Mouse (Mus musculus) forebrain, embryonic 14.5 days (tissue): ENCODE data around the gene Prss44. TPM values are rescaled to one million over a fixed set of nuclear protein-coding genes. Genes with fewer than 3 reads are reported as not detected.
"Not testable (repeated sequence)": the region's sequence is repeated elsewhere in the genome, so short reads cannot be mapped to it uniquely, and the experiment has no call there.

ENCODE experiments used
- ATAC-seq: fragments of 200-750 bp; cut with Nextera tagmentation; 2 replicates; pipeline ENCODE4 v1.8.0; 2017; ENCODE audit warnings: mild to moderate bottlenecking, moderate library complexity
- DNase-seq: peaks from one replicate; pipeline ENCODE4 v3.0.0-alpha.2; 2015; ENCODE audit warnings: low spot score
- H3K27ac ChIP-seq: fragments of 300-500 bp; sonication (generic); 2 replicates; pipeline ENCODE4 v1.5.1; 2014; ENCODE audit warnings: low read depth, mild to moderate bottlenecking, control low read depth, low read length, moderate library complexity
- H3K27me3 ChIP-seq: fragments of 300-500 bp; sonication (generic); replicated peaks from 2 replicates; pipeline ENCODE4 v1.6.1; 2014; ENCODE audit warnings: low read length, control low read depth, mixed read lengths; ENCODE audit not compliant: control insufficient read depth, insufficient read depth
- H3K36me3 ChIP-seq: fragments of 300-500 bp; sonication (generic); 2 replicates; pipeline ENCODE4 v1.6.1; 2014; ENCODE audit warnings: low read length, control low read depth; ENCODE audit not compliant: control insufficient read depth, insufficient read depth
- H3K4me1 ChIP-seq: fragments of 300-500 bp; sonication (generic); 2 replicates; pipeline ENCODE4 v1.6.1; 2014; ENCODE audit warnings: antibody characterized with exemption, low read length, control low read depth; ENCODE audit not compliant: control insufficient read depth, insufficient read depth
- H3K4me2 ChIP-seq: fragments of 300-500 bp; sonication (generic); 2 replicates; pipeline ENCODE4 v1.6.1; 2014; ENCODE audit warnings: mild to moderate bottlenecking, control low read depth, low read length
- H3K4me3 ChIP-seq: fragments of 300-500 bp; sonication (generic); 2 replicates; pipeline ENCODE4 v1.5.1; 2014; ENCODE audit warnings: low read depth, low read length, control low read depth
- H3K9ac ChIP-seq: fragments of 300-500 bp; sonication (generic); 2 replicates; pipeline ENCODE4 v1.6.1; 2014; ENCODE audit warnings: mild to moderate bottlenecking, low read length, control low read depth, moderate library complexity
- H3K9me3 ChIP-seq: fragments of 300-500 bp; sonication (generic); replicated peaks from 2 replicates; pipeline ENCODE4 v1.6.1; 2016; ENCODE audit warnings: low read length, control low read depth, mixed read lengths; ENCODE audit not compliant: control insufficient read depth
- WGBS: fragments of 180-500 bp; shearing (Covaris S2); extraction: QIAGEN DNeasy Blood & Tissue Kit; methylation state at CpG from one replicate; pipeline ENCODE4 v1.1.7; 2014; 5-methylcytosine and 5-hydroxymethylcytosine counted together
- polyA plus RNA-seq: library from polyadenylated mRNA; unstranded; fragments of >200 nt; fragmentation: Nextera tagmentation; extraction: Ambion mirVana; gene quantifications from 2 replicates; pipeline ENCODE4 v1.2.1, GENCODE M21; 2014

The Prss44 gene
- polyA plus RNA-seq, 1 experiment from 2014 or later = not detected

DNA sequence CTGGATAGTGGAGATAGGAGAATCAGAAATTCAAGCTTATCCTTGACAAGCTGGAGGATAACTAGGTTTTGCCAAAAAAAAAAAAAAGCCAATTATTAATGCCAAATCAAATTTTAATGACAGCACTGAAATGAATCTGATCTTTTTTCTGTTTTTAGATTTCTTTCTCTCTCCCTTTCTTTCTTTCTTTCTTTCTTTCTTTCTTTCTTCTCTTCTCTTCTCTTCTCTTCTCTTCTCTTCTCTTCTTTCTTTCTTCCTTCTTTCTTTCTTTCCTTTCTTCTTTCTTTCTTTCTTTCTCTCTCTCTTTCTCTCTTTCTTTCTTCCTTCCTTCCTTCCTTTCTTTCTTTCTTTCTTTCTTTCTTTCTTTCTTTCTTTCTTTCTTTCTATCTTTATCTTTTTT, 6.8 kb downstream of the Prss44 start:
- H3K27me3 ChIP-seq, H3K4me1 ChIP-seq, H3K36me3 ChIP-seq, H3K9ac ChIP-seq, ATAC-seq, H3K9me3 ChIP-seq, DNase-seq, H3K4me3 ChIP-seq, H3K27ac ChIP-seq, H3K4me2 ChIP-seq: not testable (repeated sequence)

DNA sequence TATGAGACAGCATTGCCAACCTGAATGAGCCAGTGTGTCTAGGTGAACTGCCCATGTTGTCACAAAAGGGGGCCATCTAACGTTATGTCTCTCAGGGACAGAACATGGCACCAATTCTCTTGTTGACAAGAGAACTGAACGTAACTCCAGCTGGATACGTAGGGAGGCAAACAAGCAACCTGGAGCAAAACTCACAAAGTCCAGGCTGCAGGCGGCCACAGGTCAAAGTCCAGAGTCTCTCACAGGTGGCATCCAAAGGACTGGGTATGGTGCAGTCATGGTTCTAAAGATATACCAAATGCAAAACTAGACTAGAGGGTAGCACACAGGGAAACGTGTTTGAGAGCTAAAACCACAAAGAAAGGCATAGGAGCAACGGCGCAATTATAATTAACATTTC, 7.6 kb downstream of the Prss44 start:
- Histone ChIP-seq H3K36me3 (no peaks in the 10 kb centered on the region), H3K27ac (no peak overlapping the region), H3K9ac (no peak overlapping the region), H3K27me3 (no peaks in the 10 kb centered on the region), H3K9me3 (no peaks in the 10 kb centered on the region), H3K4me3 (no peak overlapping the region), H3K4me2 (no peak overlapping the region), H3K4me1 (no peaks in the 10 kb centered on the region)
- 85% methylated on average over 7 of the region's 7 CpGs for WGBS
- ATAC-seq (no peak), DNase-seq (no peak)

DNA sequence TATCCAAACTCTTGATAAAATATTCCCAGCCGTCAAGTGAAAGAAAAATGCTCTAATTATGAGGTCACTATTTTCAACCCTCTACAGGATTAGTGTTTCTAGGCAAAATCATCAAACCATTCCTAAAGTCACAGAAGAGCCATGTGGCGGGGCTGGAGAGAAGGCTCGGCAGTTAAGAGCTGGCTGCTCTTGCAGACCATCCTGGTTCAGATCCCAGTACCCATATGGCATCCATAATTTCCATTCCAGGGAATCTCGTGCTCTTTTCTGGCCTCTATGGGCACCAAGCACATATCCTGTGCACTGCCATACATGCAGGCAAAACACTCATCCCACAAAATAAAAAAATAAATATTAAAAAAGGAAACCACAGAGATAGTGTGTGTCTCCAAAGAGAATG, 11.6 kb downstream of the Prss44 start:
- Histone ChIP-seq H3K27ac (no peak overlapping the region), H3K27me3 (no peaks in the 10 kb centered on the region), H3K4me1 (no peaks in the 10 kb centered on the region), H3K36me3 (no peaks in the 10 kb centered on the region), H3K4me3 (no peak overlapping the region), H3K9me3 (no peaks in the 10 kb centered on the region), H3K4me2 (no peak overlapping the region), H3K9ac (no peak overlapping the region)
- no peak for ATAC-seq
- DNase-seq = no peak
- 78% methylated on average over 4 of the region's 4 CpGs for WGBS

DNA sequence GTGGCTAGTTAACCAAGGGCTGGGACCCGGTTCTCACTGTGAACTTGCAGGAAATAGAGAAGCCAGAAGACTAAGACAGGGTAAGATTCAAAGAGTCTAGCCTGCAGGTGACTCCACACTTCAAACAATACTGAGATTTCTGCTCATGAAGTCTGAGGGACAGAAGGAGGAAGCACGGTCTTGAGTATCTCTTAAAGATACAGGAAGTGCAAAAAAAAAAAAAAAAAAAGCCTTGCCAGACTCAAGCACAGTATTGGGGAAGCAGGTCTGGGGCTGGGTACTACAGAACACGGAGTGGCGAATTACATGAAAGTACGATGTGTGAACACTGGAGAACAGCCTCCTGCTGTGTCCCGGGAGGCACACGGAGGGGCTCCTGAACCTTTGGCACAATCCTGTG, 12.0 kb downstream of the Prss44 start:
- Histone ChIP-seq H3K4me1 (no peaks in the 10 kb centered on the region), H3K9ac (no peak overlapping the region), H3K36me3 (no peaks in the 10 kb centered on the region), H3K27ac (no peak overlapping the region), H3K9me3 (no peaks in the 10 kb centered on the region), H3K4me2 (no peak overlapping the region), H3K27me3 (no peaks in the 10 kb centered on the region), H3K4me3 (no peak overlapping the region)
- no peak for DNase-seq
- ATAC-seq = no peak
- WGBS = 76% methylated on average over 7 of the region's 7 CpGs

DNA sequence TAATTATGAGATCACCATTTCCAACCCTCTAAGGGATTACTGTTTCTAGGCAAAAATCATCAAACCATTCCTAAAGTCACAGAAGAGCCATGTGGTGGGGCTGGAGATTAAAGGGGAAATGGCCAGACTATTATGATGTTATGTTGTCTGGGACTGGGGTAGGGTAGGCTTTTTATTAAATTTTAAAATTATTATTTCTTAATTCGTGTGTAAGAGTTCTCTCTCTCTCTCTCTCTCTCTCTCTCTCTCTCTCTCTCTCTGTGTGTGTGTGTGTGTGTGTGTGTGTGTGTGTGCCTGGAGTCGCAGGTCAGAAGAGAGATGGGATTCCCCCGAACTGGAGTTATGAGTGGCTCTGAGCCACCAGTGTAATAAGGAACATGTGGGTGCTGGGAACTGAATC, 12.6 kb downstream of the Prss44 start, which contains the start of gene Prss43:
TSS of gene Prss43 (plus strand) at position 301 of the 400 bp plus-strand sequence.
- Histone ChIP-seq H3K27me3 (no peaks in the 10 kb centered on the region), H3K36me3 (no peaks in the 10 kb centered on the region), H3K4me1 (no peaks in the 10 kb centered on the region), H3K4me2 (no peak within 1 kb of the TSS), H3K9ac (no peak within 1 kb of the TSS), H3K4me3 (no peak within 1 kb of the TSS), H3K9me3 (no peaks in the 10 kb centered on the region), H3K27ac (no peak within 1 kb of the TSS)
- WGBS = 84% methylated on average over 3 of the region's 3 CpGs
- ATAC-seq (no peak), DNase-seq (no peak)

DNA sequence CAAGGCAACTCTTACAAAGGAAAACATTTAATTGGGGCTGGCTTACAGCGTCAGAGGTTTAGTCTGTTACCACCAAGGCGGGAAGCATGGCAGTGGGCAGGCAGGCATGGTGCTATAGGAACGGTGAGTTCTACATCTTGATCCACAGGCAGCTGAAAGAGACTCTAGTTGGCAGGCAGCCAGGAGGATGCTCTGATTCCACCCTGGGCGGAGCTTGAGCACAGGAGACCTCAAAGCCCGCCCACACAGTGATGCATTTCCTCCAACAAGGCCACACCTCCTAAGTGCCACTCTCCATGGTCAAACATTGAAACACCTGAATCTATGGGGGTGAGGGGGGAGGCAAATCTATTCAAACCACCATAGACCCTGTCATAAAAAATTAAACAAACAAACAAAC, 19.2 kb downstream of the Prss44 start:
- DNase-seq (peak; percentile 8), ATAC-seq (no peak)
- no peaks in the 10 kb centered on the region for H3K9me3 ChIP-seq
- 69% methylated on average over 5 of the region's 5 CpGs for WGBS
- H3K4me2 ChIP-seq = no peak overlapping the region
- no peak overlapping the region for H3K27ac ChIP-seq
- H3K4me3 ChIP-seq = no peak overlapping the region
- no peak overlapping the region for H3K9ac ChIP-seq
- H3K4me1 ChIP-seq = no peaks in the 10 kb centered on the region
- H3K36me3 ChIP-seq = no peaks in the 10 kb centered on the region
- no peaks in the 10 kb centered on the region for H3K27me3 ChIP-seq

DNA sequence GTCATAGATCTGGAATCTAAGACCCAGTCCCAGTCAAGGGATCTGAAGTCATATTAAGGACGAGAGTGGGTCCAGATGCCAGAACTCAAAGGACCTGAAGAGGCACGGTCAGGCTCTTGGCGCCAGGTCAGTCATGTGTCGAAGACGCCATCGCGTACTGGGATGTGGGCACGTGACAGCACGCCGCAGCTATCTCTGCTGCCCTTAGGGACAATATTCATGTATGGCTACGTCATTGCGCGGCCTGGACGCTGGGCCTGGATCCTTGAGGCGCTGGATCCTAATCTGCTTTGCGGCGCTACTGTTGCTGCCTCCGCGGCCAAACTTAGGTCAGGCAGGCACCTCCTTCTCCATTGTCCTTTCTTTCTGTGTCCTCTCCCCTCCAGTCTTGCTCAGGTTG, 20.6 kb downstream of the Prss44 start, which contains the start of gene Prss45:
TSS of gene Prss45 (plus strand) at position 178 of the 400 bp plus-strand sequence.
- Histone ChIP-seq H3K27ac (no peak within 1 kb of the TSS), H3K4me1 (no peaks in the 10 kb centered on the region)

DNA sequence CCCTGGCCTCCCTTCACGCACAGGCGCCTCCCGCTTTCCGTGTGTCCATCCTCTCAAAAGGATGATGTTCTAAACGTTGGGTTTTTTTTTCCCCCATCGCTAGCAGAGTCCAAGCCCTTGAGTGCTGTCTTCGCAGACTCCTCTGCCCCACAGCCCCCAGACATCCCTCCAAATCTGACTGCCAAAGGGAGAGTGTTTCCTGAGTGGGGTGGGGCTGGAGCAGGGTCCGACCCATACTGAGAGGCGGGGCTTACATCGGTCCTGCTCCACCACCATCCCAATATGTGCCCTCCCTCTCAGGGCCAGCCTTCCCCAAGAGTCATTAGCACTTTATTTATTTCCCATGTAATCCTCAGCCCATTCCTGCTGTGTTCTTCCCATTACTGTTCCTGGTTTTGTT, 21.2 kb downstream of the Prss44 start:
- 40% methylated on average over 10 of the region's 10 CpGs for WGBS
- Histone ChIP-seq H3K27me3 (no peaks in the 10 kb centered on the region), H3K9ac (no peak overlapping the region), H3K4me2 (no peak overlapping the region), H3K9me3 (no peaks in the 10 kb centered on the region), H3K36me3 (no peaks in the 10 kb centered on the region), H3K4me3 (no peak overlapping the region), H3K27ac (no peak overlapping the region), H3K4me1 (no peaks in the 10 kb centered on the region)
- ATAC-seq = no peak
- no peak for DNase-seq

More for the DNA sequence above, 20.6 kb downstream of the Prss44 start, which contains the start of gene Prss45:
- no peak within 1 kb of the TSS for H3K9ac ChIP-seq
- DNase-seq (no peak), ATAC-seq (no peak)
- H3K4me2 ChIP-seq = no peak within 1 kb of the TSS
- H3K4me3 ChIP-seq = no peak within 1 kb of the TSS
- H3K36me3 ChIP-seq = no peaks in the 10 kb centered on the region
- no peaks in the 10 kb centered on the region for H3K27me3 ChIP-seq
- WGBS = 83% methylated on average over 19 of the region's 19 CpGs
- H3K9me3 ChIP-seq = no peaks in the 10 kb centered on the region

DNA sequence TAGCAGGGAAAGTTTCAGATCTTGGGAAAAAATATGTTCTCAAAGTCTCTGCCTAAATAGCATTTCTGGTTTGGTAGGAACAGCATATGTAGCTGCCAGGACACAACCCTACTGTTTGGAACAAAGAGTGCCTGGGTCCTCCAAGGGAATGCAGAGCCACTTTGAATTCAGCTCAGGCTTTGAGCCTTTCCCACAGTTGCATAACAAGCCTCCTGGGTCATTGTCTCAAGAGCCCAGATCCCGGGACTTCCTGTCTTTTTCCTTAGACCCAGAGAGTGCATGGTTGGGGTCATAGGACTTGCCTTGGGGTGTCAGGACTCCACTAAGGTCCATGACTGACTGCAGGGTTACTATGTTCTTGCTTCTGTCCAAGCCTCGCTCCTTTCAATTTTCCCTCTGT, 22.3 kb downstream of the Prss44 start:
- Histone ChIP-seq H3K4me1 (no peaks in the 10 kb centered on the region), H3K27me3 (no peaks in the 10 kb centered on the region), H3K4me2 (no peak overlapping the region), H3K36me3 (no peaks in the 10 kb centered on the region), H3K9ac (no peak overlapping the region), H3K27ac (no peak overlapping the region), H3K9me3 (no peaks in the 10 kb centered on the region), H3K4me3 (no peak overlapping the region)
- no peak for DNase-seq
- ATAC-seq = no peak
- WGBS = 47% methylated on average over 2 of the region's 2 CpGs
